Mouse (Mus musculus): ENCODE measurements at regions not wholly inside any gene's neighbourhood (a gene's known extent, or its start where the extent isn't known, plus 50 kb on each side); places are given as distances from the start of the nearest gene placed in this dataset.

DNA sequence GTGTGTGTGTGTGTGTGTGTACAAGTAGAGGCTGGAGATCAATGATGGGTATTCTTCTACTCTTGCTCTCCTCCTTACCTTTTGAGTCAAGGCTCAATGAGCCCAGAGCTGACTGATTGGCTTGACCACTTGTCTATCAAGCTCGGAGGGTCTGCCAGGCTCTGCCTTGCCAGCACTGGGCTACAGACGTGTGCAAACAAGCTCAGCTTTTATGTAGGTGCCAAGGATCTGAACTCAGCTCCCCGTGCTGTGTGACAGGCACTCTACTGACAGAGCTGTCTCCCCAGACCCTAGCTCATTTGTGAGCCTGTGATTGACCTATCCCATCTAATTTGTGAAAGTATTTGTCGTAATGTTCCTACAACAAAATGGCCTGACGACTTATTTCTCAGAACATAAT lies 54.2 kb upstream of the Cdc42bpa start:
- ATAC-seq (replicated peaks; ENCODE audit: poor library complexity): peak; percentile 34

DNA sequence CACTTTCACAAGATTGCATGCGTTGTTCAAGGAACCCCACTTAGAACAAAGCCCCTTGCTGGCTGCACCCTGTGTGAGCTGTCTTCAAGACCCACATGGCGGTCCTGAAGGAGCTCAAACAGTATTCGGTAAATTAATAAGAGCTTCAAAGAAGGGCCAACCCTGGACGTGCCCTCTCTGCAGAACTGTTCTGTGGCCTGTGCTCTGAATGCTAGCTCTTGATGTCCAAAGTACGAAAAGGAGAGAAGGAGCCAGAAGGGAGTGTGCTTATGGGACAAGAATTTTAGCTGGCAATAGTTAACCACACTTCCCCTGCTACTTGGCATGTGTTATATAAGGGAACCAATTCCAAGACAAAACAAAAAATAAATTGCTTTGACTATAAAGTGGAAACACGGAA lies 67.6 kb upstream of the Cdc42bpa start:
- no peak for ATAC-seq (replicated peaks; ENCODE audit: poor library complexity)

DNA sequence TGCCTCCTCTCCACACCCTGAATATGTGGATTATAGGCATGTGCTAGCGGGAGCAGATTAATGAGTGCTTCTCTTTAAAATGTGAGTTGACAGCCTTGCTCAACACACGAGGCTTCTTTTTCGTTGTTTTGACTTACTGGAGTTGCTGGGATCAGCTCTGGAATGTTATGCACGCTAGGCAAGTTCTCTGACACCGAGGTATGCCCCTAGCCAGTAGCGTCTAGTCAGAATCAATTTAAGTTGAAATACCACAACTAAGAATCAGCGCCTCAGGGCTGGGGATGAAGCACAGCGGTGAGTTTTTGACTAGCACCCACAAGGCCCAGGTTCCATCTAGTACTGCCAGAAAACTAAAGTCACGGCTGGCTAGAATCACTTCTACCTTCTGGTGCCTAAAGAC lies 72.4 kb upstream of the Cdc42bpa start:
- no peak for ATAC-seq (replicated peaks; ENCODE audit: poor library complexity)

DNA sequence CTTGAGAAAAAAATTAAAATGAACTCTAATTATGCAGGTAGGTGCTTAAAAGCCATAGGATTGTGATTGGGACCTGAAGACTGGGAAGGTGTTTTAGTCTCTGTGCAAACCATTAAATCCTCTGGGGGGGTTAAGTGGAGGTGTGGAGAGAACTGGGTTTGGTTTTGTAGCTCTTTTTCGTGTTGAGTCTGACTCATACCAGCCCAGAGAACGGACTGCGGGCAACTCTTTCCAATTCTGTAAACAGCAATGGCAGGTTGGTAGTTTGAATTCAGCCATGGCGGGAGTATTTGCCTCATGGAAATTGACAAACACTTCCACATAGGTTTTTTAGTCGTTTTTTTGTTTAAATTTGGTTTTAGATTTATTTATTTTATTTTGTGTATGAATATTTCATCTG lies 77.7 kb upstream of the Ahctf1 start:
- no peak for ATAC-seq (replicated peaks; ENCODE audit: poor library complexity)

DNA sequence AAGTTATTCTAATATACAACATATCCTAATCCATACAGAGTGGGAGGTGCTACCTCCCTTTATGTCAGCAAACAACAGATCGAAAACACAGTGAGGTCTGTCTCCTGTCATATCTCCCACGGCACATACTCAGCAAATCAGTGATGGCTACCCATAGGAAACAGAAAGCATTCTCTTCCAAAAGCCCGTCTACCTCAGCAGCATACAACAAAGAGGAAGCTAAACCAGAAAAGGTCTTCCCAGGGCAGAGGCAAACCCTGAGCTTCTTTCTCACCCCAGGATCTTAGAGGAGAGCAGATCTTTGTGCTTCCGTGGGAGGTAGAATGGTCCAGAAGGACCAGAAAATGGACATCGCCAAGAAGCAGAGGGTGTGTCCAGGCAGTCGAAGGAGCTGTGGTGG lies 74.4 kb upstream of the Ahctf1 start:
- ATAC-seq (replicated peaks; ENCODE audit: poor library complexity): peak; percentile 23; the same call in 1 of the 2 replicates

DNA sequence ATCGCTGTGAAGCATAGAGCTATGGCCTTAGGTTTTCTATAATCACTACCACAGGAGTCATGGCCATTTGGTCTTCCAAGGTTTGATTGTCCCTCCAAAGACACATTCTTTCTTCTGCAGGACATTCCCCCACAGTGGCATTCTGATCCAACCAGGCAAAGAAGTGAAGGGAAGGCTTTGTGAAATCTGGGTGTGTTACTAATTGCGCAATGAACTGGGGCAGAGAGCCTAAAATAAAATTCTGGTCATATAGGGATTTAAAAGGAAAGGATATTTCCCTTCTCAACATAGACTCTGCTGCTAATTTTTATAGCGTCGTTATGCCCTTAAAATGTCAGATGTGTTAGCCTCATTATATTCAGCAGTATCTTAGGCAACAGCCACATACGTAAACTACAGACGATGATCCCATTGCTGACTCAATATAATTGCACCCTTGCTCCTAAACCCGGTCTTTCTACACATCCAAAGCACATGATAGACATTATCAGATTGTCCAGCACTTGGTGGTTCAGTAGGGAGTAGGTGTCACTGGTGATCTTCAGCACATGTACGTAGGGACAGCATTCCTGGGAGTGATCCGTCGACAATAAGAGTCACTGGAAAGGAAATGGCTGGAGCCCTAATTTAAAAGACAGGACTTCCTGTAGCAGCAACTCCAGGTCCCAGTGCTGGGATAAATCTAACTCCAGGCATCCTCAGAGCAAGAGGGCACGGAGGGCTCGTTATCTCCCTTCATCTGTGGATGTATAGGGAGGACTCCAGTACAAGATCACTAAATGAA lies 70.5 kb upstream of the Ahctf1 start:
- no peak for ATAC-seq (replicated peaks; ENCODE audit: poor library complexity)

DNA sequence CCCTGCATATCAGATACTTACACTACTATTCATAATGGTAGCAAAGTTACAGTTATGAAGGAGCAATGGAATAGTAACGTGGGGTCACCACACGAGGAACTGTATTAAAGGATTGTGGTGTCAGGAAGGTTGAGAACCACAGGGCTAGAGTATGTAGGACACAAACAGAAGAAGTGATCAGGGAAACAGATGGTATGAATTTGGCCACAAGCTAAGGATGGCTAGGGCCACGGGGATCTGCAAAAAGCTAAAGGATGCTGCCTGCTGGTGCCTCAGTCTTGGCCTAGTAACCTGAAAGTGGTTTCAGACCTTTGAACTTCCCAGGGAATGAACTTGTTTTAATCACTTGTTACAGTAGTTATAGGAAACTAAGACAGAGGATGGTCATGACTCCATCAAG lies 68.5 kb upstream of the Ahctf1 start:
- no peak for ATAC-seq (replicated peaks; ENCODE audit: poor library complexity)

DNA sequence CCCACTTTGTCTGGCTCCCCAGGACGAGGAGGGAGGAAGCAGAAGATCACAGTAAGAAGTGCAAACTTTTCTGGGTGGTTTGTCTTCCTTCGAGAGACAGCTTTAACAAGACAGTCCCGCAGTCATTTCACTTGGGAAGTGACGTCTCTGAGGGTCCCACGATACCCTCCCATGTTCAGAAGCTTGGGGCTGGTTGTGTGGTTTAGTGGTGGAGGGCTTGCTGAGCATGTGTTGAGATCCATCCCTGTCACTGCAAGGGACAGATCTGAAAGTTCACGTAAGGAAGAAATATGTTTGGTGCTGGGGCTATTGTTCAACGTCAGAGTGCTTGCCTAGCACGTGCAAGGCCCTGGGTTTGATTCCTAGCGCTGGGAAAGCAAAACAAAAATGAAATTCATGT lies 65.2 kb upstream of the Ahctf1 start:
- ATAC-seq (replicated peaks; ENCODE audit: poor library complexity): no peak

DNA sequence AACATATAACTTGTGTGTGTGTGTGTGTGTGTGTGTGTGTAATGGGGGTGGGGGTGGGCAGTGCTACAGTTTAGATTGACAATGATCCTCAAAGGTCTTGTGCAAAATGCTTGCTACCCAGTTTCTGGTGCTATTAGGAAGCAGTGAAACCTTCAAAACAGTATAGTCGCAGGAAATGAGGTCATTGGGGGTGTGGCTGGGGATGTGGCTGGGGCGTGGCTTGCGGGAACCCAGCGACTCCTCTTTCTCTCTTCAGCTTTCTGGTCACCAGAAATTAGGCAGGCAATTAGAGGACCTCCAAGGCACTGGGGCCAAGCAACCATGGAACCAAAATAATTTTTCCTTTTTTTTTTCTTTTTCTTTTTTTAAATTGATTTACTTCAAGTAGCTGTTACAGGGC lies 64.0 kb upstream of the Ahctf1 start:
- peak; percentile 78 for ATAC-seq (replicated peaks; ENCODE audit: poor library complexity)

DNA sequence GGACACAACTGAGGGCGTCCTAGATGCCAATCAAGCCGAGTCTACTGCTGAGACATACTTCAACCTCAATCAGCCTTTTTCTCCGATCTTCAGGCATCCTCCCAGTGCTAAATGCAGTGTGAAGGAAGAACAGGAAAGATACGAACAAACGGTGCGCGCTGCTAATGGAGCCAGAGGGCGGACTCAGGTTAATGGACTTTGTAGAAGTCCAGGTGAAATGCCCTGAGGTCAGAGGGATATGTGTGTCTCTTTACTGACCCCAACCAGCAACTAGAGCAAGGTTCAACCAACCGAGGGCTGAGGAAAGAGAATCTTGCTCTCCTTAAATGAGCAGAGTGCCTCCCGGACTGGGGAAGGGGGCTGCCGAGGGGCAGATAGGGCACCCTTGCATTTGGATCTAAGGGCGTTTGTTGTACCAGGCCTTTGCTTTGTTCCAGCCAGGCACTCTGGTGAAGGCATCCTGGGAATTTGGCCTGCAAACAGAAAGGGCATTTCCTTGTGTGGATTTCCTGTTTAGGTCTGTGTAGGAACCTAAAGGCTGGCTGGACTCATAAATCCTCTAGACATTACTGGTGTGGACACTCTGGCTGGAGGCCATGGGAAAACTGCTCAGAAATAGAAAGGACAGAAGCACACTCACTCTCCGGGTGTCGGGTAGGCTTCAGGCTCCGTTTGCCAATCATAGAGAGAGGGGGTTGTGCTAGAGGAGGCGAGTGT lies 62.7 kb upstream of the Ahctf1 start:
- no peak for ATAC-seq (replicated peaks; ENCODE audit: poor library complexity)

DNA sequence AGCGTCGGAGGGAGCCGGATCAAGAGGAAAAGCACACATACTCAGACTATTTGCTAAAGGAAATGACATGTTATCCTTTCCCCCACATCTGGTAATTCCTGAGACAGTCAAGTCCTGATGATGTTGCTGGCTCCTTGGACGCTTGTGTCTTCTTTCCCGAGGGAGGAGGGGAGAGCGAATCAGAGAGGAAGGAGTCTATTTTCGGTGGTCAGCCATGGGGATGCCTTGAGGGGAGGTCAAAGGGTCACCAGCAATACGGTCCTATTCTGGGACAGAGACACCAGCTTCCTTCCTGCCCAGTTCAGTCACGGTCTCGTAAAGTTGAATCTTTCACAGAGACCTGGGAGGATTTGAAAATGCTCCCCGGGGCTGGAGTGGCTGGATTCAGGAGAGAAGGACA lies 62.1 kb upstream of the Ahctf1 start:
- ATAC-seq (replicated peaks; ENCODE audit: poor library complexity): no peak

DNA sequence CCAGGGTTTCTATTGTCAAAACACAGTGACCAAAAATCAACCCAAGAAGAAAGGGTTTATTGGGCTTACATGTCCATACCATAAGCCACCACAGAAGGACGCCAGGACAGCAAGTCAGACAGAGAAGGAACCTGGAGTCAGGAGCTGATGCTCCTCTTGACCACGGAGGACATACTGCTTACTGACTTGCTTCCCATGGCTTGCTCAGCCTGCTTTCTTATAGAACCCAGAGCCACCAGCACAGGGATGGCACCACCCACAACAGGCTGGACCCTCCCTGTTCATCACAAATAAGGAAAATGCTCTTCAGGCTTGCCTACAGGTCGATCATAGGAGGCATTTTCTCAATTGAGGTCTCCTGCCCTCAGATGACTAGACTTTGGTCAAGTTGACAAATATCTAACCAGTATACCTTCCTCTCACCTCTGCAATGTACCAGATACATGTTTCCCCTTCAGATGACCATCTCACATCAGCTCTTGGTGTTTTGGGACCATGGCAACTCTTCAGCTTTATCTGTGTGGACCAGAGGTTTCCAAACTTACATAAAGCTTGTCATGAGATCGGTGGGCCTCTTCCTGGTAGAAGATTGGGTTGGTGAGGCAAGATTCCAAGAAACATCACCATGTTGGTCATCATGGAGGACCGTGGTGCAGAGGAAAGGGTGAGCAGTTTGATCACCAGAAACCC lies 61.2 kb upstream of the Ahctf1 start:
- no peak for ATAC-seq (replicated peaks; ENCODE audit: poor library complexity)

DNA sequence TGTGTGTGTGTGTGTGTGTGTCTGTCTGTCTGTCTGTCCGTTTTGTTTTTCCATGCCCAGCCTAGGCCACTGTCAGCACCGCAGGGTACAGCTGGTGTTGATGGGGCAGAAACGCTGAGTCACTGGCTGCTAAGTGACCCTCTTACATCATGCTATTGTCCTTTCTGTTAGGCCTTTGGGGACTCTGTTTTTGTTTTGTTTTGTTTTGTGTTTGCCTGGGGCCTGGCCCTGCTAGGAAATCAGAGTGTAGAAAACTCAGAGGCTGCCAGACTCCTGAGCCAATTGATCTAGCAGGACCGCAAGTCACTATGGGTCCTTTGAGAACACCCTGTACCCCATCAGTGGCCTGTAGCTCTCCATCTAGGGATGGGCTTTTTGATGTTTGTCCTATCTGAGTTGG lies 59.9 kb upstream of the Ahctf1 start:
- ATAC-seq (replicated peaks; ENCODE audit: poor library complexity): no peak

DNA sequence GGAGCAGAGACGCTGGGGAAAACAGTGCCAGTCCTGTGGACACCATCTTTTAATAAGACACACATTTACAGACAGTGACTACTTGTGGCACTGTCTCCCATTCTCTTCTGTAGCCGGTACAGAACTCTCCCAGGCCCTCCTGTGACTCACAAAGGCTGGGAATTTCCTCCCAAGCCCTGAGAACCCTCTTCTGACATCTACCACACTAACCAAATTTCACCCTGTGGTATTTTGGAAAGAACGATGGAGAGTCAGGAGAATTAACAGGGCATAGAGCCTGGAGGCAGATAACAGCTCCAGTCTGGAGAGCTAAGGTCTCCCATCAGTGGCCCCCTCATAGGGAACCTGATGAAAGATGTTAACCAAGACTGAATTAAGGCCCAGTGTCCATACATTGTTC lies 59.5 kb upstream of the Ahctf1 start:
- no peak for ATAC-seq (replicated peaks; ENCODE audit: poor library complexity)

DNA sequence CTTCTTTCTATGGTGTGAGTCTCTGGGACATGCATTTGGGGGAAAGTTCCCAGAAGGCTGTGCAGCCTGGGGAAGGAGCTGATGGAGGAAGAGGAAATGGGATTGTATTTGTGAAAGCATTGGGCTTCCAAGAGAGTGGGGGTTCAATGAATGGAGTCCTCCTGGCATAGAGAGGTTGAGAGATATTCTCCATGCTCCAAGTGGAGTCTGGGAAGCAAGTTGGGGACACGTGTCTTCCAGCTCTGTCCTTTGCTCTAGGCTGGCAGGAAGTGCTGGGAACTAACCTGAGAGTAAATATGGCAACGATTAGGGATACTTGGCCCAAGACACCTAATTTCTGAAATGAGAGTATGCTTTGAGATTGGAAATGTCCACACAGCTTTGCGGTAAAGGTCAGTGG lies 58.3 kb upstream of the Ahctf1 start:
- ATAC-seq (replicated peaks; ENCODE audit: poor library complexity): no peak

DNA sequence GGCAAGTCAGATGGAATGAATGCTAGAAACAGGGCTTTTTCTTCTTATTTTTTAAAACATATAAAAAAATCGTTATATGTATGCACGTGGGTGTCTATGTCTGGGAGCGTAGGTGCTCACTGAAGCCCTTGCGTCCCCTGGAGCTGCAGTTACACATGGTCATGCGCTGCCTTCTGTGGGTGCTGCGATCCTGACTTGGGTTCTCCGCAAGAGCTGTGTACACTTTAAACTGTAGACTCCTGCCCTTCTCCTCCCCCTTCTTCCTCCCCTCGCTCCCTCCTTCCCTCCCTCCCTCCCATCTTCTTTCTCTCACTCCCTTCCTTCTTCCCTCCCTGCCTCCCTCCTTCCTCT lies 56.0 kb upstream of the Ahctf1 start:
- ATAC-seq (replicated peaks; ENCODE audit: poor library complexity): no peak

DNA sequence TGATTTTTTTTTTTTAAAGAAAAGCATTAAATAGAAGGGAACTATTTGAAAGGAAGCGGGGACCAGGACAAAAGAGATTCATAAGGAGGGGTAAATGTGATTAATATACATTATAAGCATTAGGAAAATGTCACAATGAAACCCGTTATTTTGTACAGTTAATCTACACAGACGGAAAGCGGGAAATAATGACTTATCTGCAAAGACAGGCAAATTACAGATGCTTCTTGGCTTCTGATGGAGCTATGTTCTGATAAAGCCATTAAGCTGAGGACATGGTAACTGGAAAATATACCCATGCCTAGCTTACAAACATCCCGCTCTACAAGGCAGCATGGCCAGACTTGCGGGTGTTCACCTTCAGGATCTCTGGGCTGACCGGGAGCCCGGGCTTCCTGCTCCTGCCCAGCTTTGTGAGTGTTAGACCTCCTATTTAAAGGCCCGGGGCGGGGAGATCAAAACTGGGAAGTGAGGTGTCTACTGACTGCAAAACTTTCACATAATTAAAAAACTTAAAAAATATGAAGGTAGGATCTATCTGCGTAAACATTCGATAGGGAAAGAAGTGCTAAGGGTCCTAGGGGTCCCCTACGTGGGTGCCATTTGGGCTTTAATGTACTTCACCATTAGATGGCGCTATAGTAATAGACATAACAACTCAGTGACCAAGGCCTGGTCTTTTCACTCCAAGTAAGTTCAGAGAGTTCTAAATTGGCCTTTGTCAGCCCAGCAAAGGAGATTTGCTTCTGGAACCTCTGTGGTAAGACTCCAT lies 55.5 kb upstream of the Ahctf1 start:
- peak; percentile 62 for ATAC-seq (replicated peaks; ENCODE audit: poor library complexity)

DNA sequence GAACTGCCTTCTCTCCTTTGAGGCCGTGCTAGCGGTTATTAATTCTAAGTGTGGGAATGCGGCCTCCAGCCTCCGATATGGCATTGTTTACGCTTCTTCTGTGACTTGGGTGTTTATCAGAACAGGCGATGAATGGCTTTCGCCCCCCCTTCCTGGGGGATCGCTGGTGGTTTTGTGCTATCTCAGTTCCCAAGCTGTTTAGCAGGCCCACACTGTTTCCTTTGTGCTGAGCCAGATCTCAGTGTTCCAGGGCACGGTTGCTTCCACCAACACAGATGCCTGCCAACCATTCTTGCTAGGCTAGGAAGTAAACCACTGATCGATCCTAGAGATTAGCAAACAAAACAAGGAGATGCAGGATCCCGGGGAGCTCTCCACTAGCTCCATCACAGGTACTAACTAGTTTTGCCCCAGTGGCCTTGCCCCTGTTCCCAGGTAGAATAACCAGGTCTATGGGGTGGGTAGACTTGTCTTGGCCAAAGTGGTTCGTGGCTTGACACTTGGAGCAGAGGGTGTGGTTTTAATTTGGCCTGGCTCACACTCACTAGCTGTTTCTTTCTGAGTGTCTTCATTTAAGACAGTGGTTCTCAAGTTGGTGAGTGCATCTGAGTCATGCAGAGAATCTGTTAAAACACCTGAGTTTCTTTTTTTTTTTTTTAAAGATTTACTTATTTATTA lies 50.9 kb upstream of the Ahctf1 start:
- ATAC-seq (replicated peaks; ENCODE audit: poor library complexity): peak; percentile 87
